Mouse (Mus musculus) forebrain, embryonic 11.5 days (tissue): ENCODE results near the gene Gnat1. TPM values are rescaled to one million over a fixed set of nuclear protein-coding genes. Genes with fewer than 3 reads are reported as not detected.

ENCODE experiments used
- ATAC-seq: fragments of 200-750 bp; cut with Nextera tagmentation; replicated peaks from 2 replicates; pipeline ENCODE4 v1.8.0; 2017; ENCODE audit warnings: moderate TSS enrichment; ENCODE audit not compliant: low FRiP score
- DNase-seq: peaks from one replicate; pipeline ENCODE4 v3.0.0-alpha.2; 2017; ENCODE audit warnings: low spot score
- H3K27ac ChIP-seq: fragments of 300-500 bp; sonication (generic); 2 replicates; pipeline ENCODE4 v1.5.1; 2014; ENCODE audit warnings: low read depth, low read length
- H3K27me3 ChIP-seq: fragments of 300-500 bp; sonication (generic); 2 replicates; pipeline ENCODE4 v1.6.1; 2014; ENCODE audit warnings: mild to moderate bottlenecking, low read length, mixed read lengths; ENCODE audit not compliant: control insufficient read depth, insufficient read depth
- H3K36me3 ChIP-seq: fragments of 300-500 bp; sonication (generic); 2 replicates; pipeline ENCODE4 v1.6.1; 2014; ENCODE audit warnings: mild to moderate bottlenecking, low read length, moderate library complexity, mixed read lengths; ENCODE audit not compliant: control insufficient read depth, insufficient read depth
- H3K4me1 ChIP-seq: fragments of 300-500 bp; sonication (generic); replicated peaks from 2 replicates; pipeline ENCODE4 v1.6.1; 2014; ENCODE audit warnings: low read length, mixed read lengths; ENCODE audit not compliant: control insufficient read depth, insufficient read depth
- H3K4me2 ChIP-seq: fragments of 300-500 bp; sonication (generic); 2 replicates; pipeline ENCODE4 v1.6.1; 2014; ENCODE audit warnings: low read depth, mild to moderate bottlenecking, low read length, moderate library complexity, mixed read lengths; ENCODE audit not compliant: severe bottlenecking
- H3K4me3 ChIP-seq: fragments of 300-500 bp; sonication (generic); 2 replicates; pipeline ENCODE4 v1.5.1; 2014; ENCODE audit warnings: low read depth, low read length
- H3K9ac ChIP-seq: fragments of 300-500 bp; sonication (generic); 2 replicates; pipeline ENCODE4 v1.6.1; 2014; ENCODE audit warnings: low read length
- H3K9me3 ChIP-seq: fragments of 300-500 bp; sonication (generic); 2 replicates; pipeline ENCODE4 v1.6.1; 2016; ENCODE audit warnings: low read length, mixed read lengths; ENCODE audit not compliant: control insufficient read depth
- WGBS: fragments of 180-500 bp; shearing (Covaris S2); extraction: QIAGEN DNeasy Blood & Tissue Kit; methylation state at CpG from one replicate; pipeline ENCODE4 v1.1.7; 2014; 5-methylcytosine and 5-hydroxymethylcytosine counted together
- polyA plus RNA-seq: library from polyadenylated mRNA; unstranded; fragments of >200 nt; fragmentation: Nextera tagmentation; extraction: Ambion mirVana; gene quantifications from 2 replicates; pipeline ENCODE4 v1.2.1, GENCODE M21; 2014

Gene Gnat1
- polyA plus RNA-seq, 1 experiment from 2014 or later = 2.6 TPM

- no peak overlapping the region for H3K27ac ChIP-seq
- H3K4me3 ChIP-seq = no peak overlapping the region
- H3K36me3 ChIP-seq = no peaks in the 10 kb centered on the region
- H3K27me3 ChIP-seq = no peaks in the 10 kb centered on the region
- WGBS = 43% methylated on average over 12 of the region's 12 CpGs
- H3K4me1 ChIP-seq = peaks cover 2% of the 10 kb centered on the region; the same call in 1 of the 2 replicates
- no peaks in the 10 kb centered on the region for H3K9me3 ChIP-seq
- DNase-seq (no peak), ATAC-seq (peak; percentile 63; the same call in 1 of the 2 replicates)
- H3K4me2 ChIP-seq = no peak overlapping the region
- H3K9ac ChIP-seq = no peak overlapping the region
Observed at GRCm38 (mm10) chr9:107650708-107651481, 28.6 kb downstream of the Gnat1 start.

DNA sequence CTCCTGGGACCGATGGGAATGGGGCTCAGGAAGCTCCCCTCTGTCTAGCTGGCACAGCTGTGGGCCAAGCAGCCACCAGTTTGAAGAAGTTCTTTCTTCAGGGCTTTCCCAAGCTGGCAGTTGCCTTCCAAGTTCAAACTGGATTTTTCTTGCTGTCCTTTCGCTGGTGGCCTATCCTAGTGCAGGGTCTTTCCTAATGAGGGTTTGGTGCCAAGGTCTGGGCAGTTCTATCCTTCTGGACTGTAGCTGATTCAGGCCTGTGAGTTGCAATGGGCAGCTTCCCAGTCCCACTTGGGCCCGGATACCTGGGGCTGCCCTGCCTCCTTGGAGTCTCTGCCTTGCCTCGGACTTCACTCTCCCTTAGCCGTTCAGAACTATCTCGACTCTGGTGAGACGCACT, 29.3 kb downstream of the Gnat1 start:
- WGBS = 80% methylated on average over 7 of the region's 7 CpGs
- H3K4me2 ChIP-seq = no peak overlapping the region
- ATAC-seq (no peak), DNase-seq (no peak)
- no peaks in the 10 kb centered on the region for H3K9me3 ChIP-seq
- H3K36me3 ChIP-seq = no peaks in the 10 kb centered on the region
- H3K4me1 ChIP-seq = peaks cover 2% of the 10 kb centered on the region; the same call in 1 of the 2 replicates
- H3K27me3 ChIP-seq = no peaks in the 10 kb centered on the region
- H3K9ac ChIP-seq = no peak overlapping the region
- H3K4me3 ChIP-seq = no peak overlapping the region
- H3K27ac ChIP-seq = no peak overlapping the region

DNA sequence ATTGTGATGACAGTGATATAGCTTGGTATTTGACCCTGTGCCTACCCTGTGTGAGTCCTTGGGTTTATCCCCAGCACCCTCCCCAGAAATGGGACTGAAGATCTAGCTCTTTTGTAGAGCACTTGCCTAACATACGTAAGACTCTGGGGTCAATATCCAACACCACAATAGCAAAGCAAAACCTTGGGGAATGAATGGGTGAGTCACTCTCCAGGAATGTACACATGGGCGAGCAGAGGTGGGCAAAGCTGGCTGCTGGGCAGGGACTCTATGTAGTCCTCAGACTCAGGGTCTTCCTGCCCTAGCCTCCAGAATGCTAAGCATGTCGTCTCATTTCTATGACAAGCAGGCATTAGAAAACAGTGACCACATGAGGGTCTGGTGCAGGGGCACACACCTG, 30.7 kb downstream of the Gnat1 start:
- H3K4me1 ChIP-seq = peaks cover 5% of the 10 kb centered on the region; the same call in 1 of the 2 replicates
- 65% methylated on average over 3 of the region's 3 CpGs for WGBS

DNA sequence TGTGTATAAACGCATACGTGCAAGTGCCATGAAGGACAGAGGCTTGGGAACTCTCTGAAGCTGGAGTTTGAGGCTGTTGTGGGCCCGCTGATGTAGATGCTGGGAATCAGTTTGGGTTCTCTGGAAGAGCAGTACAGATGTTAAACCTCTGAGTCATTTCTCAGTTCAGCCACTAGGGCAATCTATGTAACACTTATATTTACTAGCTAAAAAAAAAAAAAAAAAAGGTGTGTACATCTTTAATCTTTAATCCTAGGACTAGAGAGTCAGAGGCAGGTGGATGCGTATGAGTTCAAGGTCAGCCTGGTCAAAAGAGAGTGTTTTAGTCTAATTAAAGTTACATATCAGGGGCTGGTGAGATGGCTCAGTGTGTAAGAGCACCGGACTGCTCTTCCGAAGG, 32.5 kb downstream of the Gnat1 start:
- ATAC-seq = no peak
- Histone ChIP-seq H3K4me1 (peaks cover 6% of the 10 kb centered on the region; the same call in 1 of the 2 replicates), H3K9ac (no peak overlapping the region), H3K27ac (no peak overlapping the region), H3K9me3 (no peaks in the 10 kb centered on the region), H3K27me3 (no peaks in the 10 kb centered on the region), H3K36me3 (no peaks in the 10 kb centered on the region), H3K4me3 (no peak overlapping the region), H3K4me2 (no peak overlapping the region)
- 85% methylated on average over 6 of the region's 6 CpGs for WGBS
- no peak for DNase-seq

More for the DNA sequence above, 30.7 kb downstream of the Gnat1 start:
- no peaks in the 10 kb centered on the region for H3K36me3 ChIP-seq
- no peaks in the 10 kb centered on the region for H3K9me3 ChIP-seq
- ATAC-seq (no peak), DNase-seq (no peak)
- H3K9ac ChIP-seq = no peak overlapping the region
- H3K4me3 ChIP-seq = no peak overlapping the region
- H3K27ac ChIP-seq = no peak overlapping the region
- no peaks in the 10 kb centered on the region for H3K27me3 ChIP-seq
- no peak overlapping the region for H3K4me2 ChIP-seq

- Histone ChIP-seq H3K27me3 (no peaks in the 10 kb centered on the region), H3K27ac (no peak overlapping the region), H3K9ac (no peak overlapping the region; the same call in 1 of the 2 replicates), H3K9me3 (no peaks in the 10 kb centered on the region), H3K4me3 (no peak overlapping the region), H3K4me1 (peaks cover 16% of the 10 kb centered on the region), H3K4me2 (no peak overlapping the region), H3K36me3 (no peaks in the 10 kb centered on the region)
- WGBS = 10% methylated on average over 5 of the region's 5 CpGs
- DNase-seq (peak; percentile 93), ATAC-seq (peak; percentile 42)
Observed at GRCm38 (mm10) chr9:107645577-107645976, 33.9 kb downstream of the Gnat1 start.

DNA sequence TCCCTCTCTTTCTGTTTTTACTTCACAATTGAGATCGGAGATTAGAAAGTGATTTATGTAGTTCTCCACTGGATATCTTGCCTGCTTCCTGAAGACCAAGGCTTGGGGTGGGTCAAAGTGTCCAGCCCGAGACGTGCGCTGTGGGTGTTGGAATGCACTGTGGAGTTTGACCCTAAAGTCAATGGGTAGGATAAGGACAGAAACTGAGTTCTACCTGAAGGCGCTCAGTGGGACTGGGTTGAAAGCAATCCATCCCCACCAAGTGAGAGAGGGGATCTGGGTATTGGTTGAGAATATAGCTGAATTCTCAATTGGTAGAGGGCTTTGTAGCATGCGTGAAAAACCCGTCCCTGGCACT, 34.4 kb downstream of the Gnat1 start:
- H3K9ac ChIP-seq = peak overlapping the region; percentile 9
- H3K4me1 ChIP-seq = peaks cover 17% of the 10 kb centered on the region
- H3K9me3 ChIP-seq = no peaks in the 10 kb centered on the region
- no peaks in the 10 kb centered on the region for H3K27me3 ChIP-seq
- ATAC-seq = peak; percentile 13
- no peak for DNase-seq
- no peak overlapping the region for H3K4me3 ChIP-seq
- no peak overlapping the region for H3K27ac ChIP-seq
- 58% methylated on average over 7 of the region's 7 CpGs for WGBS
- H3K36me3 ChIP-seq = no peaks in the 10 kb centered on the region
- H3K4me2 ChIP-seq = no peak overlapping the region

DNA sequence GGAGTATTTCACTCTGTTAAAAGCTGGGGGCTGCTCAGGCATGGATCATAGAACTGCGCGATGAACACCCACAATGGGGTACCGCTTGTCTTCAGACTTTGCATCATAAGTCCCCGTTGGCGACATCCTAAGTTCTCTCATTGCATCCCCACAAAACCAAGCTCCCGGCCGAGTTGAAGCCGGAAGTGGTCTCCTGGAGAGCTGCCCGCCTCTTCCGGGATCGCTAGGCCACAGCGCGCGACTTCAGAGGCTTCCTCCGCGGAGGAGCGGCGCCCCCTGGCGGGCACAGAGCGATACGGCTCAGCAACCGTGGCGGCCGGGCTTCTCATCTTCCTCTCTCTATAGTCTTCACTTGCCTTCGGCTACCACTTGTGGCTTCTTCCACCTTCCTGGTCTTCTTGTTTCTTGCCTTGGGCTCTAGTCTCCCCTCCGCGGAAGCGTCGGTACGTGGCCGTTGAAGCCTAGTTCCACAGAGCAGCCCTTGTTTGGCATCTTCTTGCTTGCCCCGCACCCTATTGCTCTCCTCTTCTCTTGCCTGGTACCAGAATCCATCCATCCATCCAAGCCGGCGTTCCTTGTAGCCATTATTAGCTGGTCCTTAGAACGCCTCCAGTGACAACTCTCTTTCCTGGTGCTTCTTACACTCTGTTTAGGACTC, 34.9 kb downstream of the Gnat1 start:
- peak overlapping the region; percentile 29 for H3K4me3 ChIP-seq
- peak; percentile 79 for ATAC-seq
- peak overlapping the region; percentile 43; the same call in 1 of the 2 replicates for H3K27ac ChIP-seq
- 6% methylated on average over 35 of the region's 35 CpGs for WGBS
- H3K27me3 ChIP-seq = no peaks in the 10 kb centered on the region
- H3K9ac ChIP-seq = peak overlapping the region; percentile 63
- peak overlapping the region; percentile 58 for H3K4me2 ChIP-seq
- DNase-seq = peak; percentile 97
- no peaks in the 10 kb centered on the region for H3K36me3 ChIP-seq
- H3K9me3 ChIP-seq = no peaks in the 10 kb centered on the region
- H3K4me1 ChIP-seq = peaks cover 17% of the 10 kb centered on the region

GRCm38 (mm10) chr9:107643544-107644214, 35.8 kb downstream of the Gnat1 start:
- Histone ChIP-seq H3K9ac (no peak overlapping the region), H3K4me2 (peak overlapping the region; percentile 58; the same call in 1 of the 2 replicates), H3K9me3 (no peaks in the 10 kb centered on the region), H3K27ac (no peak overlapping the region; the same call in 1 of the 2 replicates), H3K36me3 (no peaks in the 10 kb centered on the region), H3K4me3 (no peak overlapping the region), H3K4me1 (peaks cover 17% of the 10 kb centered on the region), H3K27me3 (no peaks in the 10 kb centered on the region)
- ATAC-seq (no peak), DNase-seq (no peak)
- 94% methylated on average over 13 of the region's 13 CpGs for WGBS
